Mouse (Mus musculus): ENCODE measurements around the gene Olfr820. TPM values are rescaled to one million over a fixed set of nuclear protein-coding genes. Genes with fewer than 3 reads are reported as not detected.

The Olfr820 gene
- polyA plus RNA-seq, 1 experiment from 2014 or later = not detected

Other genes starting within 250 kb of the Olfr820 start
- gene Olfr808, start 247.1 kb upstream of the Olfr820 start, polyA plus RNA-seq (2015; fragmentation: Nextera tagmentation; extraction: Ambion mirVana) = not detected in 2 replicates
- gene Olfr809, start 238.0 kb upstream of the Olfr820 start, polyA plus RNA-seq (2015; fragmentation: Nextera tagmentation; extraction: Ambion mirVana) = not detected in 2 replicates
- gene Olfr810, start 217.7 kb upstream of the Olfr820 start, polyA plus RNA-seq (2015; fragmentation: Nextera tagmentation; extraction: Ambion mirVana) = not detected in 2 replicates
- gene Olfr811, start 208.2 kb upstream of the Olfr820 start, polyA plus RNA-seq (2015; fragmentation: Nextera tagmentation; extraction: Ambion mirVana) = not detected in 2 replicates
- not detected in 2 replicates for gene Olfr812, start 166.5 kb upstream of the Olfr820 start, polyA plus RNA-seq (2015; fragmentation: Nextera tagmentation; extraction: Ambion mirVana)
- not detected in 2 replicates for gene Olfr813, start 157.3 kb upstream of the Olfr820 start, polyA plus RNA-seq (2015; fragmentation: Nextera tagmentation; extraction: Ambion mirVana)
- not detected in 2 replicates for gene Olfr814, start 132.8 kb upstream of the Olfr820 start, polyA plus RNA-seq (2015; fragmentation: Nextera tagmentation; extraction: Ambion mirVana)
- gene Olfr815, start 106.8 kb upstream of the Olfr820 start, polyA plus RNA-seq (2015; fragmentation: Nextera tagmentation; extraction: Ambion mirVana) = not detected in 2 replicates
- gene Olfr816, start 97.0 kb upstream of the Olfr820 start, polyA plus RNA-seq (2015; fragmentation: Nextera tagmentation; extraction: Ambion mirVana) = not detected in 2 replicates
- not detected in 2 replicates for gene Olfr818, start 63.5 kb upstream of the Olfr820 start, polyA plus RNA-seq (2015; fragmentation: Nextera tagmentation; extraction: Ambion mirVana)
- not detected in 2 replicates for gene Olfr819, start 45.4 kb upstream of the Olfr820 start, polyA plus RNA-seq (2015; fragmentation: Nextera tagmentation; extraction: Ambion mirVana)
- gene Olfr247, start 36.5 kb upstream of the Olfr820 start, polyA plus RNA-seq (2015; fragmentation: Nextera tagmentation; extraction: Ambion mirVana) = not detected in 2 replicates
- gene Gm10310, start 27.6 kb upstream of the Olfr820 start, polyA plus RNA-seq (2015; fragmentation: Nextera tagmentation; extraction: Ambion mirVana) = not detected in 2 replicates
- gene Olfr821, start 17.7 kb downstream of the Olfr820 start, polyA plus RNA-seq (2015; fragmentation: Nextera tagmentation; extraction: Ambion mirVana) = not detected in 2 replicates
- not detected in 2 replicates for gene Olfr822, start 58.6 kb downstream of the Olfr820 start, polyA plus RNA-seq (2015; fragmentation: Nextera tagmentation; extraction: Ambion mirVana)
- not detected in 2 replicates for gene Olfr823, start 102.8 kb downstream of the Olfr820 start, polyA plus RNA-seq (2015; fragmentation: Nextera tagmentation; extraction: Ambion mirVana)
- gene Olfr824, start 117.4 kb downstream of the Olfr820 start, polyA plus RNA-seq (2015; fragmentation: Nextera tagmentation; extraction: Ambion mirVana) = not detected in 2 replicates
- gene Olfr825, start 154.1 kb downstream of the Olfr820 start, polyA plus RNA-seq (2015; fragmentation: Nextera tagmentation; extraction: Ambion mirVana) = not detected in 2 replicates
- gene Olfr826, start 171.6 kb downstream of the Olfr820 start, polyA plus RNA-seq (2015; fragmentation: Nextera tagmentation; extraction: Ambion mirVana) = not detected in 2 replicates
- gene Olfr827, start 201.8 kb downstream of the Olfr820 start, polyA plus RNA-seq (2015; fragmentation: Nextera tagmentation; extraction: Ambion mirVana) = not detected in 2 replicates